Mouse (Mus musculus) E14TG2a.4 (cell line): ENCODE results near the gene Mex3d.

Experiments used
- H3K27me3 ChIP-seq: 2 replicates; pipeline ENCODE4 v1.6.1; 2014; ENCODE audit warnings: low read length, control low read depth; ENCODE audit not compliant: insufficient read depth
- H3K36me3 ChIP-seq: 2 replicates; pipeline ENCODE4 v1.6.1; 2014; ENCODE audit warnings: low read length, control low read depth; ENCODE audit not compliant: insufficient read depth
- H3K4me1 ChIP-seq: replicated peaks from 2 replicates; pipeline ENCODE4 v1.6.1; 2014; ENCODE audit warnings: low read depth, low read length, control low read depth
- H3K4me3 ChIP-seq: replicated peaks from 2 replicates; pipeline ENCODE4 v1.5.1; 2014; ENCODE audit warnings: mild to moderate bottlenecking, low read length
- H3K9me3 ChIP-seq: 2 replicates; pipeline ENCODE4 v1.6.1; 2014; ENCODE audit warnings: low read length, control low read depth
- CTCF ChIP-seq: conservative IDR thresholded peaks from 2 replicates; pipeline ENCODE4 v1.5.1; 2014; ENCODE audit warnings: low read length
- NANOG ChIP-seq: IDR thresholded peaks from 2 replicates; pipeline ENCODE4 v1.6.1; 2014; ENCODE audit warnings: borderline replicate concordance, low read length, mixed read lengths
- POU5F1 ChIP-seq: IDR thresholded peaks from 2 replicates; pipeline ENCODE4 v1.6.1; 2014; ENCODE audit warnings: low read length, borderline replicate concordance

Mex3d gene

GRCm38 (mm10) chr10:80431570-80432386 is 44.3 kb upstream of the Mex3d start:
- TF ChIP-seq NANOG = no peak
- no peak for TF ChIP-seq CTCF
- TF ChIP-seq POU5F1 = no peak
- H3K27me3 ChIP-seq = no peaks in the 10 kb centered on the region
- H3K4me1 ChIP-seq = peaks cover 78% of the 10 kb centered on the region
- peaks cover 46% of the 10 kb centered on the region for H3K36me3 ChIP-seq
- peak overlapping the region; percentile 99 for H3K4me3 ChIP-seq
- H3K9me3 ChIP-seq = no peaks in the 10 kb centered on the region

- Histone ChIP-seq H3K9me3 (no peaks in the 10 kb centered on the region), H3K4me1 (peaks cover 70% of the 10 kb centered on the region), H3K27me3 (no peaks in the 10 kb centered on the region), H3K4me3 (peak overlapping the region; percentile 35), H3K36me3 (peaks cover 59% of the 10 kb centered on the region)
- no peak for TF ChIP-seq NANOG
- no peak for TF ChIP-seq CTCF
- TF ChIP-seq POU5F1 = no peak
Observed at GRCm38 (mm10) chr10:80430375-80430980, 43.0 kb upstream of the Mex3d start.

GRCm38 (mm10) chr10:80429800-80430199 is 42.3 kb upstream of the Mex3d start:
- no peak for TF ChIP-seq CTCF
- no peak for TF ChIP-seq NANOG
- no peak for TF ChIP-seq POU5F1
- Histone ChIP-seq H3K4me1 (peaks cover 64% of the 10 kb centered on the region), H3K36me3 (peaks cover 66% of the 10 kb centered on the region), H3K27me3 (no peaks in the 10 kb centered on the region), H3K9me3 (no peaks in the 10 kb centered on the region), H3K4me3 (peak overlapping the region; percentile 6)

- H3K4me1 ChIP-seq = peaks cover 68% of the 10 kb centered on the region
- H3K36me3 ChIP-seq = peaks cover 95% of the 10 kb centered on the region
- TF ChIP-seq NANOG (no peak), POU5F1 (no peak), CTCF (peak; percentile 35)
- no peaks in the 10 kb centered on the region for H3K9me3 ChIP-seq
- no peak overlapping the region for H3K4me3 ChIP-seq
- H3K27me3 ChIP-seq = no peaks in the 10 kb centered on the region
Observed at GRCm38 (mm10) chr10:80425041-80425440, 37.6 kb upstream of the Mex3d start.

- Histone ChIP-seq H3K27me3 (no peaks in the 10 kb centered on the region), H3K36me3 (peaks cover 95% of the 10 kb centered on the region), H3K4me3 (peak overlapping the region; percentile 41), H3K9me3 (no peaks in the 10 kb centered on the region), H3K4me1 (peaks cover 69% of the 10 kb centered on the region)
- TF ChIP-seq CTCF (no peak), POU5F1 (no peak), NANOG (no peak)
Observed at GRCm38 (mm10) chr10:80423562-80423961, 36.1 kb upstream of the Mex3d start.

GRCm38 (mm10) chr10:80421651-80422472 is 34.4 kb upstream of the Mex3d start:
- Histone ChIP-seq H3K27me3 (no peaks in the 10 kb centered on the region), H3K36me3 (peaks cover 95% of the 10 kb centered on the region), H3K9me3 (no peaks in the 10 kb centered on the region), H3K4me1 (peaks cover 75% of the 10 kb centered on the region), H3K4me3 (no peak overlapping the region)
- TF ChIP-seq CTCF = no peak
- TF ChIP-seq POU5F1 = no peak
- no peak for TF ChIP-seq NANOG

- peaks cover 77% of the 10 kb centered on the region for H3K4me1 ChIP-seq
- H3K9me3 ChIP-seq = no peaks in the 10 kb centered on the region
- H3K27me3 ChIP-seq = no peaks in the 10 kb centered on the region
- TF ChIP-seq NANOG = no peak
- TF ChIP-seq CTCF = no peak
- TF ChIP-seq POU5F1 = no peak
- H3K4me3 ChIP-seq = no peak overlapping the region
- H3K36me3 ChIP-seq = peaks cover 95% of the 10 kb centered on the region
Observed at GRCm38 (mm10) chr10:80421208-80421607, 33.7 kb upstream of the Mex3d start.

GRCm38 (mm10) chr10:80420729-80421128 is 33.3 kb upstream of the Mex3d start:
- H3K27me3 ChIP-seq = no peaks in the 10 kb centered on the region
- H3K4me1 ChIP-seq = peaks cover 82% of the 10 kb centered on the region
- H3K4me3 ChIP-seq = no peak overlapping the region
- H3K9me3 ChIP-seq = no peaks in the 10 kb centered on the region
- H3K36me3 ChIP-seq = peaks cover 95% of the 10 kb centered on the region
- TF ChIP-seq CTCF (no peak), POU5F1 (no peak), NANOG (no peak)
